Mouse (Mus musculus) midbrain, postnatal 0 days (tissue): Measurements from ENCODE around the gene Nat10. TPM values are rescaled to one million over a fixed set of nuclear protein-coding genes. Genes with fewer than 3 reads are reported as not detected.

Source experiments
- ATAC-seq: fragments of 200-750 bp; cut with Nextera tagmentation; 2 replicates; pipeline ENCODE4 v1.8.0; 2017; ENCODE audit warnings: moderate number of reproducible peaks, mild to moderate bottlenecking, moderate TSS enrichment, moderate library complexity; ENCODE audit not compliant: low FRiP score
- DNase-seq: peaks from one replicate; pipeline ENCODE4 v3.0.0-alpha.2; 2015; ENCODE audit warnings: low spot score
- H3K27ac ChIP-seq: fragments of 300-500 bp; sonication (generic); 2 replicates; pipeline ENCODE4 v1.5.1; 2014; ENCODE audit warnings: low read depth, mild to moderate bottlenecking, low read length, mixed read lengths
- H3K27me3 ChIP-seq: fragments of 300-500 bp; sonication (generic); 2 replicates; pipeline ENCODE4 v1.6.1; 2014; ENCODE audit warnings: low read length, control low read depth, mixed read lengths; ENCODE audit not compliant: insufficient read depth
- H3K36me3 ChIP-seq: fragments of 300-500 bp; sonication (generic); 2 replicates; pipeline ENCODE4 v1.6.1; 2014; ENCODE audit warnings: low read length, control low read depth, mixed read lengths; ENCODE audit not compliant: insufficient read depth
- H3K4me1 ChIP-seq: fragments of 300-500 bp; sonication (generic); 2 replicates; pipeline ENCODE4 v1.6.1; 2014; ENCODE audit warnings: mild to moderate bottlenecking, control low read depth, antibody characterized with exemption, low read length, mixed read lengths; ENCODE audit not compliant: insufficient read depth
- H3K4me2 ChIP-seq: fragments of 300-500 bp; sonication (generic); 2 replicates; pipeline ENCODE4 v1.6.1; 2014; ENCODE audit warnings: low read depth, mild to moderate bottlenecking, low read length, mixed read lengths; ENCODE audit not compliant: poor library complexity, severe bottlenecking
- H3K4me3 ChIP-seq: fragments of 300-500 bp; sonication (generic); 2 replicates; pipeline ENCODE4 v1.5.1; 2014; ENCODE audit warnings: low read depth, mild to moderate bottlenecking, low read length, moderate library complexity
- H3K9ac ChIP-seq: fragments of 300-500 bp; sonication (generic); replicated peaks from 2 replicates; pipeline ENCODE4 v1.6.1; 2014; ENCODE audit warnings: mild to moderate bottlenecking, low read length, moderate library complexity, mixed read lengths; ENCODE audit not compliant: poor library complexity, severe bottlenecking
- H3K9me3 ChIP-seq: fragments of 300-500 bp; sonication (generic); 2 replicates; pipeline ENCODE4 v1.6.1; 2016; ENCODE audit warnings: low read length, control low read depth
- CTCF ChIP-seq: IDR thresholded peaks from 2 replicates; pipeline ENCODE4 v1.5.1; 2016; ENCODE audit warnings: antibody characterized with exemption, mild to moderate bottlenecking
- WGBS: fragments of 180-500 bp; shearing (Covaris S2); extraction: QIAGEN DNeasy Blood & Tissue Kit; methylation state at CpG from one replicate; pipeline ENCODE4 v1.1.7; 2014; 5-methylcytosine and 5-hydroxymethylcytosine counted together
- polyA plus RNA-seq: library from polyadenylated mRNA; unstranded; fragments of >200 nt; fragmentation: Nextera tagmentation; extraction: Ambion mirVana; gene quantifications from 2 replicates; pipeline ENCODE4 v1.2.1, GENCODE M21; 2015
- total RNA-seq: library from RNA; depleted of rRNA; stranded (reverse); fragments of >200 nt; gene quantifications from 2 replicates; pipeline ENCODE4 v1.2.3, GENCODE M21; 2014

Nat10 gene
- total and polyA plus RNA-seq, 2 experiments from 2014 or later: 15.9 to 37.0 TPM

DNA sequence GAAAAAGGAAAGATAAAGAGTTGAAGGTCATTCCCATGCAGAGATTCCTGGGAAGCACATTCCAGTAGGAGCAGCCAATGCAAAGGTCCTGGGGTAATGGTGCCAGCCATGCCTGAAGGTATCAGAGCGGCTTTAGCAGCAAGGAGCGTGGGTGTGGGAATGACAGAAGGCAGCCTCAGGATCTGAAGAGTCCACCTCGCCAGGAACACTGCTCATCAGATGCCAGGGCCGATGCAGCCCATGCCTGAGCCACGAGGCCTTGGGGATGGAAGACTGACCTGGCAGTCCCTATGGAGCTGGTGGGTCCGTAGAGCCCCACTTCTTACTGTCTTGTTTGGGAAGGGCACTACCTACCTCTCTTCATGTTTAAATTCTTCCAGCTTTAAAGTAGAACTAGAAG lies 9.3 kb downstream of the Nat10 start:
- no peak for ATAC-seq
- H3K36me3 ChIP-seq: peaks cover 60% of the 10 kb centered on the region

DNA sequence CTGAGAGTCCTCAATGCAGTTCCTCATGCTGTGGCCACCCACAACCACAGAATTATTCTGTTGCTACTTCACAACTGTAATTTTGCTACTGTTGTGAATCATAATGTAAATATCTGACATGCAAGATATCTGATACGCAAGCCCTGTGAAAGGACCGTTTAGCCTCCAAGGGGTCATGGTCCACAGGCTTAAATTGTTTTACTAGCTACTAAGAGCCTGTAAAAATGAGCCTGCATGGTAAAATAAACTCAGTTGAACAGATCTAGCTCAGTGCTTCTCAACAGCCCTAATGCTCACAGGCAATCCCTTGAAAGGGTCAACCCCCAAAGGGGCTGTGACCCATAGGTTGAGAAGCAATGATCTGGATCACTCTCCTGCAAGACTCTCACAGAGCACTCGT lies 12.0 kb downstream of the Nat10 start:
- no peak overlapping the region for H3K9ac ChIP-seq
- WGBS: 95% methylated on average over 3 of the region's 3 CpGs

More for the DNA sequence above, 9.3 kb downstream of the Nat10 start:
- no peak for DNase-seq
- Histone ChIP-seq H3K4me1 (no peaks in the 10 kb centered on the region), H3K4me3 (no peak overlapping the region), H3K27ac (no peak overlapping the region), H3K27me3 (no peaks in the 10 kb centered on the region), H3K9ac (no peak overlapping the region), H3K9me3 (no peaks in the 10 kb centered on the region), H3K4me2 (no peak overlapping the region)
- no peak for TF ChIP-seq CTCF
- WGBS: 94% methylated on average over 6 of the region's 6 CpGs

DNA sequence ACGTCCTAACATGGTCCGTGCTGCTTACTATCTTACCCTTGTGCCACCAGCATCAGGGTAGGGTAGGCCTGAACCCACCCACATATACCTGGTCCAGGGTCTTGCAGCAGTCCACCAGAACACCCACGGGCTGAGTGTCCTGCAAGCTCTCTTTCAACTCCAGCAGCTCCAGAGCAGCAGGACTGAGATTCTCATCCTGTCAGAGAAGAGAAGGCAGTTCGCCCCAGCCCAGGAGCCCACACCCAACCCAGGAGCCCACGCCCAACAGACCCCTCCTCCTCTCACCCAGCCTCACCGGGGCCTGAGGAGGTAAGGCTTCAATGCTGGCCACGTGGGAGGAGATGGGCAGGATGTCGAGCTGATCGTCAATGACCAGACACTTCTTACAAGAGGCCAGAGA lies 13.2 kb downstream of the Nat10 start:
- no peak for TF ChIP-seq CTCF
- H3K27me3 ChIP-seq: no peaks in the 10 kb centered on the region
- H3K9me3 ChIP-seq: no peaks in the 10 kb centered on the region
- no peak overlapping the region for H3K4me2 ChIP-seq
- no peaks in the 10 kb centered on the region for H3K4me1 ChIP-seq
- no peak overlapping the region for H3K27ac ChIP-seq
- no peak for ATAC-seq
- peaks cover 54% of the 10 kb centered on the region for H3K36me3 ChIP-seq
- 90% methylated on average over 9 of the region's 9 CpGs for WGBS
- no peak overlapping the region for H3K4me3 ChIP-seq
- no peak for DNase-seq
- no peak overlapping the region for H3K9ac ChIP-seq

More for the DNA sequence above, 12.0 kb downstream of the Nat10 start:
- Histone ChIP-seq H3K4me3 (no peak overlapping the region), H3K27ac (no peak overlapping the region), H3K4me1 (no peaks in the 10 kb centered on the region), H3K36me3 (peaks cover 61% of the 10 kb centered on the region), H3K27me3 (no peaks in the 10 kb centered on the region), H3K4me2 (no peak overlapping the region), H3K9me3 (no peaks in the 10 kb centered on the region)
- TF ChIP-seq CTCF: no peak
- ATAC-seq: no peak
- no peak for DNase-seq

DNA sequence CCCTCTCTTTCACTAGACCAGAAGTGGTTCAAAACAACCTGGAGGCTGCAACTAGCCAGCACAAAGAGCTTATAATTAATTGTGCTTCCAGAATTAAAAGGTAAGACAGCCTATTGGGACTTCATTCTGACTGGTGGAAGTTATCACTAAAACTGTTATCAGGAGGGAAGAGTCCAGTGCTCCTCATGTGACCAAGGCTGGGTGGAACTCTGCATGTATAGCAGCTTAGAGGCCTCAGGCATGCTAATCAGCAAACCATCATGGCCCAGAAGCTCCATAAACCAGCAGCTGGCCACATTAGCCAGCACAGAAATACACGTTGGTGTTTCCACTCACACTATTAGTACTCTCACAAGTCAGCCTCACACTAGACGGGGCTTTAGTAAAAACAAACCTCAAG lies 14.3 kb downstream of the Nat10 start:
- no peak for TF ChIP-seq CTCF
- 89% methylated on average over 2 of the region's 2 CpGs for WGBS

DNA sequence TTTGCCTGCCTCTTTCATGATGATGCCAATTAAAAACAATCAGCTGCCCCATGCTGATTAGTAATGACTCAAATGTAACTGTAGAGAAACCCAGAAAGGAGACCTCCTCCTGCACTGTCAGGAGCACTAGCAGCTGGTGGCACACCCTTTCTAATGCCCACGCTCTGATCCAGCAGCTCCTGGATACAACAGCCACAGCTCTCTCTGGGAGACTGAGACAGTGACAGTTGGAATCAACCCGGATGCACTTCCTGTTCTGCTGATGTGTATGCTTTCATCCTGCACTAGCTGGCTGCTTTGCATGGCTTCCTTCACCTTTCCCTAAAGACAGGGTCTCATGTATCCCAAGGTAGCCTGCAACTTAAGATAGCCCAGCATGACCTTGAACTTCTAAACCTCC lies 15.0 kb downstream of the Nat10 start:
- TF ChIP-seq CTCF: no peak
- no peaks in the 10 kb centered on the region for H3K4me1 ChIP-seq
- H3K27me3 ChIP-seq: no peaks in the 10 kb centered on the region
- H3K36me3 ChIP-seq: peaks cover 51% of the 10 kb centered on the region
- H3K9me3 ChIP-seq: no peaks in the 10 kb centered on the region
- H3K4me3 ChIP-seq: no peak overlapping the region
- H3K4me2 ChIP-seq: no peak overlapping the region
- no peak overlapping the region for H3K9ac ChIP-seq
- 79% methylated on average over 2 of the region's 2 CpGs for WGBS
- no peak for ATAC-seq
- no peak for DNase-seq
- H3K27ac ChIP-seq: no peak overlapping the region

More for the DNA sequence above, 14.3 kb downstream of the Nat10 start:
- Histone ChIP-seq H3K9me3 (no peaks in the 10 kb centered on the region), H3K4me2 (no peak overlapping the region), H3K4me1 (no peaks in the 10 kb centered on the region), H3K9ac (no peak overlapping the region), H3K4me3 (no peak overlapping the region), H3K27me3 (no peaks in the 10 kb centered on the region), H3K36me3 (peaks cover 52% of the 10 kb centered on the region), H3K27ac (no peak overlapping the region)
- ATAC-seq (no peak), DNase-seq (no peak)

DNA sequence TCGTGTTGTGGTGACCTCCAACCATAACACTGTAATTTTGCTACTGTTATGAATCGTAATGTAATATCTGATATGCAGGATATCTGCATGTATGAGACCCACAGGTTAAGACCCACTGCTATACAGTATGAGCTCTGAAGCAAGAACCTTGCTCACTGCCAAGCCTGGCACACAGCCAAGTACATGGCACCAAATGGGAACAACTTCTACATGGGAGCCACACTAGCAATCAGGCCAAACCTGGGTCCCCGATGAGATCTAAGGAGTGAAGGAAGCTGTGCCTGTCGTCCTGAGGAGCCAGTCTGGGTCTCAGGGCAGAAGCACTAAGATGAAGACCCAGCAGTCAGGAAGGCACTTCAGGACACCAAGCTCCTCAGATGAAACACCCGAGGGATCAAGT lies 15.6 kb downstream of the Nat10 start:
- Histone ChIP-seq H3K9me3 (no peaks in the 10 kb centered on the region), H3K4me3 (no peak overlapping the region), H3K4me1 (no peaks in the 10 kb centered on the region), H3K27me3 (no peaks in the 10 kb centered on the region), H3K4me2 (no peak overlapping the region), H3K36me3 (peaks cover 49% of the 10 kb centered on the region), H3K27ac (no peak overlapping the region), H3K9ac (no peak overlapping the region)
- 85% methylated on average over 5 of the region's 5 CpGs for WGBS
- ATAC-seq: no peak
- DNase-seq: no peak
- TF ChIP-seq CTCF: no peak
